Mouse (Mus musculus) urinary bladder, postnatal 25 days (tissue): ENCODE measurements around the gene Aanat.
A peak's percentile ranks its signal among the peaks of the same experiment; 100 is the strongest.
"Not testable (repeated sequence)": the region's sequence is repeated elsewhere in the genome, so short reads cannot be mapped to it uniquely, and the experiment has no call there.

ENCODE experiments used
- DNase-seq: peaks from one replicate; pipeline ENCODE4 v3.0.0; 2022; ENCODE audit warnings: low spot score

Gene Aanat

GRCm38 (mm10) chr11:116628712-116629111 is 42.5 kb downstream of the Aanat start:
- peak; percentile 85 for DNase-seq

GRCm38 (mm10) chr11:116629472-116629871 is 43.2 kb downstream of the Aanat start:
- DNase-seq, result no peak

GRCm38 (mm10) chr11:116630171-116630965 is 44.1 kb downstream of the Aanat start:
- no peak for DNase-seq

GRCm38 (mm10) chr11:116632962-116633361 is 46.7 kb downstream of the Aanat start:
- DNase-seq, result no peak

- not testable (repeated sequence) for DNase-seq
Observed at GRCm38 (mm10) chr11:116636607-116637006, 50.4 kb downstream of the Aanat start.

- no peak for DNase-seq
Observed at GRCm38 (mm10) chr11:116641168-116641567, 54.9 kb downstream of the Aanat start.

GRCm38 (mm10) chr11:116641731-116642130 is 55.5 kb downstream of the Aanat start:
- no peak for DNase-seq

GRCm38 (mm10) chr11:116642681-116643578 is 56.7 kb downstream of the Aanat start:
- peak; percentile 93 for DNase-seq

GRCm38 (mm10) chr11:116643579-116644224 is 57.5 kb downstream of the Aanat start:
- DNase-seq, result no peak

GRCm38 (mm10) chr11:116644225-116645112 is 58.2 kb downstream of the Aanat start:
- DNase-seq, result no peak

GRCm38 (mm10) chr11:116645446-116646110 is 59.3 kb downstream of the Aanat start:
- no peak for DNase-seq

GRCm38 (mm10) chr11:116646136-116646535 is 59.9 kb downstream of the Aanat start:
- DNase-seq, result no peak

- no peak for DNase-seq
Observed at GRCm38 (mm10) chr11:116646771-116647170, 60.5 kb downstream of the Aanat start.
